Mouse (Mus musculus): ENCODE results near the gene Hdac9.

The Hdac9 gene

GRCm38 (mm10) chr12:34051112-34051511, 865.8 kb downstream of the Hdac9 start:
- DNase-seq: no peak

- no peak for DNase-seq
These were observed 875.9 kb downstream of the Hdac9 start for GRCm38 (mm10) chr12:34040949-34041348.

- no peak for DNase-seq
These were observed 876.8 kb downstream of the Hdac9 start for GRCm38 (mm10) chr12:34040061-34040460.

- DNase-seq: peak; percentile 29
These were observed 907.1 kb downstream of the Hdac9 start for GRCm38 (mm10) chr12:34009796-34010195.
